Mouse (Mus musculus) kidney, adult 18-20 months (tissue): ENCODE data around the gene Rybp.
A peak's percentile ranks its signal among the peaks of the same experiment; 100 is the strongest.

ENCODE experiments used
- DNase-seq: peaks from one replicate; pipeline ENCODE4 v3.0.0; 2021

Rybp gene

GRCm38 (mm10) chr6:100286573-100287333 is 532 bp downstream of the Rybp start:
- DNase-seq, result peak; percentile 83

- DNase-seq, result no peak
Measured at GRCm38 (mm10) chr6:100285985-100286572, 1.2 kb downstream of the Rybp start.

GRCm38 (mm10) chr6:100278841-100279240 is 8.4 kb downstream of the Rybp start:
- DNase-seq, result no peak

GRCm38 (mm10) chr6:100276344-100276743 is 10.9 kb downstream of the Rybp start:
- no peak for DNase-seq

- no peak for DNase-seq
Measured at GRCm38 (mm10) chr6:100275643-100276042, 11.6 kb downstream of the Rybp start.

GRCm38 (mm10) chr6:100273556-100273955 is 13.7 kb downstream of the Rybp start:
- no peak for DNase-seq

- no peak for DNase-seq
Measured at GRCm38 (mm10) chr6:100271992-100272391, 15.3 kb downstream of the Rybp start.

- no peak for DNase-seq
Measured at GRCm38 (mm10) chr6:100270765-100271164, 16.5 kb downstream of the Rybp start.

- no peak for DNase-seq
Measured at GRCm38 (mm10) chr6:100259607-100260006, 27.7 kb downstream of the Rybp start.

- no peak for DNase-seq
Measured at GRCm38 (mm10) chr6:100258278-100258677, 29.0 kb downstream of the Rybp start.

- DNase-seq, result no peak
Measured at GRCm38 (mm10) chr6:100255411-100255810, 31.9 kb downstream of the Rybp start.

GRCm38 (mm10) chr6:100254671-100255070 is 32.6 kb downstream of the Rybp start:
- no peak for DNase-seq

- no peak for DNase-seq
Measured at GRCm38 (mm10) chr6:100244474-100244873, 42.8 kb downstream of the Rybp start.

- DNase-seq, result no peak
Measured at GRCm38 (mm10) chr6:100235036-100235435, 52.2 kb downstream of the Rybp start.

- DNase-seq, result no peak
Measured at GRCm38 (mm10) chr6:100233522-100233921, 53.8 kb downstream of the Rybp start.

GRCm38 (mm10) chr6:100233061-100233460 is 54.2 kb downstream of the Rybp start:
- DNase-seq, result no peak

- DNase-seq, result no peak
Measured at GRCm38 (mm10) chr6:100226204-100226603, 61.1 kb downstream of the Rybp start.

GRCm38 (mm10) chr6:100223932-100224331 is 63.4 kb downstream of the Rybp start:
- DNase-seq, result no peak

GRCm38 (mm10) chr6:100223435-100223834 is 63.9 kb downstream of the Rybp start:
- no peak for DNase-seq

- DNase-seq, result no peak
Measured at GRCm38 (mm10) chr6:100222927-100223326, 64.4 kb downstream of the Rybp start.

- DNase-seq, result no peak
Measured at GRCm38 (mm10) chr6:100221803-100222202, 65.5 kb downstream of the Rybp start.

GRCm38 (mm10) chr6:100220917-100221560 is 66.2 kb downstream of the Rybp start:
- DNase-seq, result no peak

- DNase-seq, result no peak
Measured at GRCm38 (mm10) chr6:100219971-100220370, 67.3 kb downstream of the Rybp start.
